Mouse (Mus musculus): ENCODE data around the gene Coq4.

GRCm38 (mm10) chr2:29839460-29839859 is 52.2 kb downstream of the Coq4 start:
- TF ChIP-seq CTCF (conservative IDR thresholded peaks at IDR 0.05; ENCODE audit: low read length) (no peak), NANOG (IDR thresholded peaks at IDR 0.05; ENCODE audit: borderline replicate concordance, low read length) (no peak)
